Mouse (Mus musculus) lung, adult 2 months (tissue): Measurements from ENCODE around the gene Nudt22. TPM values are rescaled to one million over a fixed set of nuclear protein-coding genes. Genes with fewer than 3 reads are reported as not detected.

Experiments used
- DNase-seq: peaks from one replicate; pipeline ENCODE4 v3.0.0; 2022
- H3K4me1 ChIP-seq: fragments of 200-500 bp; 2 replicates; pipeline ENCODE4 v1.6.1; 2011; ENCODE audit warnings: low read length; ENCODE audit not compliant: control insufficient read depth, insufficient read depth
- H3K4me3 ChIP-seq: fragments of 200-500 bp; replicated peaks from 2 replicates; pipeline ENCODE3; 2011; ENCODE audit warnings: low read depth, mild to moderate bottlenecking, control low read depth, low read length; ENCODE audit errors: extremely low read depth
- CTCF ChIP-seq: fragments of 200-500 bp; IDR thresholded peaks from 2 replicates; pipeline ENCODE4 v1.5.1; 2011; ENCODE audit warnings: mild to moderate bottlenecking, low read length, control low read depth; ENCODE audit not compliant: insufficient read depth
- POLR2A ChIP-seq: fragments of 200-500 bp; IDR thresholded peaks from 2 replicates; pipeline ENCODE4 v1.6.1; 2011; ENCODE audit warnings: low read depth, mild to moderate bottlenecking, control low read depth, low read length, borderline replicate concordance; ENCODE audit errors: extremely low read depth
- WGBS: fragments of 180-500 bp; shearing (Covaris S2); methylation state at CpG from one replicate; pipeline ENCODE4 v1.1.7; 2018; 5-methylcytosine and 5-hydroxymethylcytosine counted together
- polyA plus RNA-seq: library from polyadenylated mRNA; depleted of rRNA; stranded (reverse); fragments of >200 nt; gene quantifications from 2 replicates; pipeline ENCODE4 v1.2.3, GENCODE M21; 2012

Gene Nudt22
- polyA plus RNA-seq, 1 experiment, result 29.9 TPM

GRCm38 (mm10) chr19:6987904-6988285, 8.0 kb downstream of the Nudt22 start:
- no peak for TF ChIP-seq CTCF
- TF ChIP-seq POLR2A, result no peak
- no peak for DNase-seq
- H3K4me3 ChIP-seq, result peak overlapping the region; percentile 86
- 3% methylated on average over 8 of the region's 8 CpGs for WGBS
- H3K4me1 ChIP-seq, result peaks cover 14% of the 10 kb centered on the region

GRCm38 (mm10) chr19:6987061-6987903, 8.6 kb downstream of the Nudt22 start, which contains the start of gene Vegfb:
Gene Vegfb (minus strand): TSS chr19:6987651.
- under 1% methylated on average over 82 of the region's 85 CpGs for WGBS
- no peak for TF ChIP-seq CTCF
- no peak for TF ChIP-seq POLR2A
- H3K4me3 ChIP-seq, result peak within 1 kb of the TSS; percentile 86
- DNase-seq, result peak; percentile 75
- H3K4me1 ChIP-seq, result peaks cover 13% of the 10 kb centered on the region

- TF ChIP-seq POLR2A (no peak), CTCF (no peak)
- no peak for DNase-seq
- Histone ChIP-seq H3K4me3 (no peak overlapping the region), H3K4me1 (peaks cover 9% of the 10 kb centered on the region)
- WGBS, result 82% methylated on average over 10 of the region's 10 CpGs
These were observed 9.8 kb downstream of the Nudt22 start for GRCm38 (mm10) chr19:6985951-6986708.

- TF ChIP-seq CTCF (no peak), POLR2A (no peak)
- 88% methylated on average over 19 of the region's 19 CpGs for WGBS
- no peak overlapping the region for H3K4me3 ChIP-seq
These were observed 10.6 kb downstream of the Nudt22 start for GRCm38 (mm10) chr19:6985300-6985699.

GRCm38 (mm10) chr19:6983621-6984020, 12.3 kb downstream of the Nudt22 start:
- TF ChIP-seq POLR2A (no peak), CTCF (no peak)
- WGBS, result 95% methylated on average over 5 of the region's 5 CpGs
- DNase-seq, result no peak
- Histone ChIP-seq H3K4me3 (no peak overlapping the region), H3K4me1 (peaks cover 12% of the 10 kb centered on the region)

More at GRCm38 (mm10) chr19:6985300-6985699, 10.6 kb downstream of the Nudt22 start:
- peaks cover 9% of the 10 kb centered on the region for H3K4me1 ChIP-seq
- no peak for DNase-seq

- H3K4me3 ChIP-seq, result no peak overlapping the region
These were observed 14.5 kb downstream of the Nudt22 start for GRCm38 (mm10) chr19:6981465-6981864.

GRCm38 (mm10) chr19:6980381-6981093, 15.4 kb downstream of the Nudt22 start, which contains the start of gene Fkbp2:
Gene Fkbp2 (minus strand): TSS chr19:6980501.
- peak; percentile 99 for DNase-seq
- Histone ChIP-seq H3K4me3 (peak within 1 kb of the TSS; percentile 83), H3K4me1 (peaks cover 14% of the 10 kb centered on the region)
- TF ChIP-seq POLR2A (peak; percentile 98), CTCF (no peak)
- WGBS, result 1% methylated on average over 38 of the region's 38 CpGs

More at GRCm38 (mm10) chr19:6981465-6981864, 14.5 kb downstream of the Nudt22 start:
- 87% methylated on average over 4 of the region's 4 CpGs for WGBS
- no peak for DNase-seq
- no peak for TF ChIP-seq CTCF
- TF ChIP-seq POLR2A, result no peak
- peaks cover 5% of the 10 kb centered on the region for H3K4me1 ChIP-seq

- WGBS, result under 1% methylated on average over 58 of the region's 59 CpGs
- H3K4me3 ChIP-seq, result peak overlapping the region; percentile 80
- TF ChIP-seq POLR2A, result peak; percentile 57; the same call in 1 of the 2 replicates
- TF ChIP-seq CTCF, result peak; percentile 31; the same call in 1 of the 2 replicates
- peaks cover 15% of the 10 kb centered on the region for H3K4me1 ChIP-seq
- peak; percentile 99 for DNase-seq
These were observed 16.2 kb downstream of the Nudt22 start for GRCm38 (mm10) chr19:6979486-6980380.

- 13% methylated on average over 11 of the region's 11 CpGs for WGBS
These were observed 16.9 kb downstream of the Nudt22 start for GRCm38 (mm10) chr19:6979001-6979479.

More at GRCm38 (mm10) chr19:6979001-6979479, 16.9 kb downstream of the Nudt22 start:
- no peak for DNase-seq
- Histone ChIP-seq H3K4me3 (peak overlapping the region; percentile 80), H3K4me1 (peaks cover 15% of the 10 kb centered on the region)
- no peak for TF ChIP-seq CTCF
- no peak for TF ChIP-seq POLR2A
